Mouse (Mus musculus): ENCODE results near the gene Aco1. TPM values are rescaled to one million over a fixed set of nuclear protein-coding genes. Genes with fewer than 3 reads are reported as not detected.

The Aco1 gene
- total RNA-seq, 2 experiments from 2014 or later, result 23.7 to 24.5 TPM

Other genes starting within 250 kb of the Aco1 start
- gene Ddx58, start 96.7 kb downstream of the Aco1 start, total RNA-seq (2021), result 1 to 10 TPM; 3.2 to 4.2 TPM
- 10 to 100 TPM; 11.8 to 12.7 TPM for gene Smim27, start 126.5 kb downstream of the Aco1 start, total RNA-seq (2021)
- gene Topors, start 126.8 kb downstream of the Aco1 start, total RNA-seq (2021), result 10 to 100 TPM; 21.6 to 21.7 TPM
- 100 to 1,000 TPM; 168 to 175 TPM for gene Ndufb6, start 136.3 kb downstream of the Aco1 start, total RNA-seq (2021)

Measured in layer of hippocampus, adult 18-20 months (tissue).